Mouse (Mus musculus) 3134 (cell line): Measurements from ENCODE around the gene Nr6a1.

Experiments
- DNase-seq: peaks from one replicate; pipeline ENCODE4 v3.0.0-alpha.2; 2011; ENCODE audit warnings: low spot score; ENCODE audit not compliant: insufficient read length; ENCODE audit errors: extremely low read depth

Gene Nr6a1

DNA sequence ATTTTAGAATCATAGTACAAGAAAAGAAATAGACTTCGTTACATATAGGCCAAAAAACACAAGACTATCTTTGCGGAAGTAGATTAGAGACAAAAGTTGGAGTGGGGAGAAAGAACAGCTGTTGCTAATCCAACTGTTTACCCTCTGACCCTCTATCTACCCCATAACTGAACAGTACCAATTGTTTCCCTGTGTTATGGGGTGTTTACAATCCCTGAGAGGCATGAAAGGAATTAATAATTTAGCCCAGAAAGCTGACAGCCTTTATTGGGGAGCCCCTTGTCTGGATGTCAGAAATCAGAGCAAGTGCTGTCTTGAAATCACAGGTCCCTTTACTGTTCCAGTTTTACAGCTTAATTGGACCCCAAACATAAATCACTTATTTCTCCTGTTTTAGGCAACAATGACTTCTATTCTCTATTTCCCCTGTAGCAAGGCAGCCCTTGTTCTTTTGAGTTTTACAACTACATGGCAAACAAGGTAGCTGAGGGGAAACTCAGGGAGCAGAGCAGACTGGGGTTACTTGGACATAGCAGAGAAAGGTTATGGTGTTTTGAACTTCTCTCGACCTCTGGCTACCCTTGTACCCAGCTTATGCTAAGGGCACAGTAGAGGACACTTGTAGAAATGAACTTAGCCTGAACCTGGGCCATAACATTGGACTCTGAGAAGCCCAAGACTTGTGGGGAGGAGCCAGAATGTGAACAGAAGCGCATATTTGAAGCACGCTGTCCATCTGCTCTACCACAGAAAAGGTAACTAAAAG, 46.4 kb downstream of the Nr6a1 start:
- no peak for DNase-seq

DNA sequence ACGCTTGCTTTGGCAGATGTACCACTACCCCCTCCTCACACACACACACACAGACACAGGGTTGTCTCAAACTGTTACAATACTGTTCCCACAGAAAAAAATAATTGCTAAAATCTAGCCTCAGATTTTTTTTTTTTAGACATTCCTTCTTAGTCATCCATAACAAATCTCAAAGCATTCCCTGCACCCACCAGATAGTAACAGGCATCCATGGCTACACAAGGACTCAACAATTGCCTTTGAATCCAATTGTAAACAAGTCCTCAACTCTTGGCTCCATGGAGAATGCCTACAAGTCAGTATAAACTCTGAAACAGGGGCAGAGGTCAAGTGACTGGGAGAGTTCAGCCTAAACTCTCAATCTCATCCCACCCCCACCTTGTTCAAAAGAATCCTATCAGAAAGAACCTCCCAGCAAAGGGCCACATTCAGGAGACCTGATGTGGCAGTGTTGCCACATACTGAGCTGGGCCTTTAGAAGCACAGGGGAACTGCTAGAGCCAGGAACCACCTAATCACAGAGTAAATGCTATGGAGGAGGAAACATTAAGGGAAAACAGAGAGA, 52.9 kb downstream of the Nr6a1 start:
- DNase-seq, result peak; percentile 12

DNA sequence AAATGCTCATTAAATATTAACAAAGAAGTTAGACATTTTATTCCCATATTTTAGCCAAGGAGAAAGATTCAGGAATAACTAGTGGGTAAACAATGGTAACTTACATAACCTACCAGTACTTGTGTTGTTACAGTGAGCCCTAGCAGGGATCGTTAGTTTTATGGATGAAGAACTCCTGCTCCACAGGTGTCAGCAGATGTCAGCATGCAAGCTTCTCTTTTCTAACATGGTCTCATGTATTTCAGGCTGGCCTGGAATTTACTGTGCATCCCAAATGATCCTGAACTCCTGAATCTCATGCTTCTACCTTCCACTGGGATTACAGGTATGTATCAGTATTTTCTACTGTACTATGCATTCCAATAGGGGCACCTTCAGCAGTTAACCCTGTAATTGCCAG, 54.8 kb downstream of the Nr6a1 start:
- no peak for DNase-seq

DNA sequence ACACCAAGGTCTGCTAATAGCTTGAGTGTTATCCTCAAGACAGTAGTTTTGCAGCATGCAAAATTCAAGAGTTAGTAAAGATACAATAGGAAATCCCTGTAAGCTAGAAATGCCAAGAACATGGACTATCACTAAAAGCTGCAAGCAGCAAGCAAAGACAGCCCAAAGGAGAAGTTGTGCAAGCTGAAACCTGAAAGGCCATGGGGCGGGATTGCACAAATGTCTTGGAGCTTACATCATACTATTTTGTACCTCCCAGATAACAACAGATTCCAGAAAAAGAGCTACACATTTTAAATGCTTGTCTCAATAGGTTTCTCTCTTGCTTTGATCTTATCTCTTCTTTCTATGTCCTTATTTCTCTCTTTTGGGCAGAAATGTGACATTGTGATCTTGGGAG, 60.8 kb downstream of the Nr6a1 start:
- peak; percentile 11 for DNase-seq

DNA sequence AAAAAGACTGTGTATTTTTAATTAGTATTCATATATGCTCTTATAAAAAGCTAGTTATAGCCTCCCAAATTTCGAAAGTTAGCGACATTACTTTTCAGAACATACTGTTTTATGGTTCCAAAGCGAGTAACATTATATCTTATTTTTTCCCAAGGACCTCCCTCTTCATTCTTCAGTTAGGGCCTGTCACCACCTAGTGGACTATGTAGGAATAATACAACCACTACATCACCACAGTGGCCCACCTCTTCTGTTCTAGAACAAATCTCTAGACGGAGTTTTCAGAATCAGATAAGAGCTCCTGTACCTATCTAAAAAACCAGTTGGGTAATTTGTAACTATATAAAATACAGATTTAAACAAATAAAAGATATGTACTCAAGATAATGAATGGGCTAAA, 63.5 kb downstream of the Nr6a1 start:
- no peak for DNase-seq

DNA sequence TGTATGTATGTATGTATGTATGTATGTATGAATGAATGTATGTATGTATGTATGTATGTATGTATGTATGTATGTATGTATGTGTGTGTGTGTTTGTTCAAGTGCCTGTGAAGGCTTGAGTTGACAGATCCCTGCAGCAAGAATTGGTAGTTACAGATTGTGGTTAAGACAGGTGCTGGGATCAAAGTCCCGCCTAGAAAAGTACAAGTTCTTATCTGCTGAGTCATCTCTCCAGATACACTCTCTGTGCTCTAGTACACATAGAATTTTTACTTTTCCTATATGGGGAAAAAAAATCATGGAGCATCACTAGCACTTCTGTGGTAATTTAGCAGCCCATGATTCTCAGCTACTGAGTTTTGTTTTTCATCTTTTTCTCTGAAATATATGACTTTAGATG, 75.7 kb downstream of the Nr6a1 start:
- DNase-seq, result no peak

DNA sequence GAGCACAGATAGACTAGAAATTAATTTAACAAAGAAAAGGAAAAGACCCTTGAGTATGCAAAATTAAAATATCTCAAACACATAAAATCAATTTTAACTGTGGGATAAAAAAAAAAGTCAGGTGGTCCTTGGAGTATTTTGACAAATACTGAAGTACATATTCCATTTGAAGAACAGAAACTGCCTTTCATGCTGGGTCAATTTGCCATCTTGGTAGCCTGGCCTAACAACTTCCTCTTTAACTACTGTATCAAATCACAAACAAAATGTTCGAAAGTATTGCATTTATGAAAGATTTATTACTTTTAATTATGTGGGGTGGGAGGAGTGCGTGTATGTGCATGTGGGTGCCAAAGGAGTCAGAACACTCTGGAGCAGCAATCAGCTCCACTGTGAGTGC, 81.2 kb downstream of the Nr6a1 start:
- no peak for DNase-seq

DNA sequence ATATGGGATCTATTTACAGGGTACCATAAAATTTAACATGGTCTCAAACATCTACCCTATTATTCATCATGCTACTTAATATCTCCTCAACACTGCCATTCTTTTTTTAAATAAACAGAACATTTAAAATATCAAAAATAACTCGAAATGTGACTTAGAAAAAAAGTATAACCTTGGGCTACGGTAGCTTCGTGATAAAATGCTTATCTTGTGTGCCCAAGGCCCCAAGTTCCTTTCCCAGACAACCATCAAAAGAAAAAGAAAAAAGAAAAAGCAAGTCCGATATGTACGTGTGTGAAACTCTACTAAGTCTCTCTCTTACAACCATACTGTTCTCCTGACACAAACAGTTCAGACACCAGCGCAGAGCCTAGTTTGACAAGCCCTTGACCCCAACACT, 92.0 kb downstream of the Nr6a1 start:
- no peak for DNase-seq

DNA sequence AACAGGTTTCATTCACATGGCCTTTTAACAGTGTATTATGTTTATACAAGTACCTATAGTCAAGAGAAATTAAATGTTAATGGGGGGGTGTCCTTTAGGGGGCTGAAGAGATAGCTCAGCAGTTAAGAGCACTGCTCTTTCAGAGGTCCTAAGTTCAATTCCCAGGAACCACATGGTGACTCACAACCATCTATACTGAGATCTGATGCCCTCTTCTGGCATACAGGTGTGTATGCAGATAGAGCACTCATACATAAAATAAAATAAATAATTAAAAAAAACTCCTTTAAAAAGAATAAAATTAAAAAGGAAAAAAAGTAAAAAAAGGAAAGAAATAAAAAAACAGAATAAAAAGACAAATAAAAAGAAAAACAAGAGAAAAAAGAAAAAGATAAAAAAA, 95.5 kb downstream of the Nr6a1 start:
- peak; percentile 9 for DNase-seq

DNA sequence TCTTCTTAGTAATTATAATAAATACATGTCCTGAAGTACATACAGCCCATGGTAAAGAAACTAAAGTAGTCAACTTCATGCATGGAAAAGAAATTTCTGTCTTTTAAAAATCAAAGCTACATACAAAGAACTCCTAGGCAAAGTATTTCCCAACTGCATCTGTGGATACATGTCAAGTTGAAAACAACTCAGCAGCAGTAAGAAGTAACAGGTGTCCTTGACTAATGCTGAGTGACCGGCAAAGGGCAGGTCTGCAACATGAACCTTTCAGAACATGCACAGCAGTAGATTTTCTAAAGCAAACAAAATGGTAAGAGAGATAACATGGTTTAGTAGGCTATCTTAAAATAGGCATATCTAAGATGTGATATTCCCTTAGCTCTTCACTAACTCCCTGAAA, 98.0 kb downstream of the Nr6a1 start:
- DNase-seq, result no peak

DNA sequence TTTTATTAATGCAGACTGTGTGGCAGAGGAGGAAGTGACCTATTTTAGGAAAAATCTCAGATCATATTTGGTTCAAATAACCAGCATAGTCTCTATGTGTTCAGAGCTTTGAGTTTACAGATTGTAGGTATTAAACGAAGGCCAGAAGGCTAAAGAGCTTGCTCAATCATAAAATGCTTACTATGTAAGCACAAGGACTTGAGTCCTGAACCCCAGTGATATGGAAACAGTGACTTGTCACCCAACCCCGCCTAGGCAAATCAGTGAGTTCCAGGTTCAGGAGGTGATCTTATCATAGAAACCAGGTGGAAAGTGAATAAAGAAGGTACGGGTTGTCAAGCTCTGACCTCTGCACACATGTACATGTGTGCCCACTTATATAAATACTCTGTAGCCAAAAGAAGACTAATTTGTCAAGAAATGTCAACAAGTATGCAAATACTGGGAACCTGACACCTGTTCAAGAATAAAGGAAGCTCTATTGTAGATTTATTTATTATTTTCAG, 99.6 kb downstream of the Nr6a1 start:
- DNase-seq, result no peak

DNA sequence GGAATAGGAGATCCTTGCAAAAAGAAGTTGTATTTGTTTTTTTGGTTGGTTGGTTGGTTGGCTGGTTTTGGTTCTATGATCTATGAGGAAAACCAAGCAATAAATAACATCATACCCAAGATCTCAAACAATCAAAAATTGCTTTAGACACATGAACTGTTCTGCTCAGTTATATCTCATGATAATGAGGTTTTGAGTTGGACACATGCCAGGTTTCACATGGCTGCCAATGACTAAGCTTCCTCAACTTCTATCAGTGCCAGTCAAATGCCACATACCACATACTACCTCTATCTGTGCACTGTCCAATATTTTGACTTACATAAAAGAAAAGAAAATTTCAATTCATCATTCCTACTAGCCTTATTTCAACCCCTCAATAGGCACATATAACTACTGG, 101.3 kb downstream of the Nr6a1 start:
- peak; percentile 23 for DNase-seq

DNA sequence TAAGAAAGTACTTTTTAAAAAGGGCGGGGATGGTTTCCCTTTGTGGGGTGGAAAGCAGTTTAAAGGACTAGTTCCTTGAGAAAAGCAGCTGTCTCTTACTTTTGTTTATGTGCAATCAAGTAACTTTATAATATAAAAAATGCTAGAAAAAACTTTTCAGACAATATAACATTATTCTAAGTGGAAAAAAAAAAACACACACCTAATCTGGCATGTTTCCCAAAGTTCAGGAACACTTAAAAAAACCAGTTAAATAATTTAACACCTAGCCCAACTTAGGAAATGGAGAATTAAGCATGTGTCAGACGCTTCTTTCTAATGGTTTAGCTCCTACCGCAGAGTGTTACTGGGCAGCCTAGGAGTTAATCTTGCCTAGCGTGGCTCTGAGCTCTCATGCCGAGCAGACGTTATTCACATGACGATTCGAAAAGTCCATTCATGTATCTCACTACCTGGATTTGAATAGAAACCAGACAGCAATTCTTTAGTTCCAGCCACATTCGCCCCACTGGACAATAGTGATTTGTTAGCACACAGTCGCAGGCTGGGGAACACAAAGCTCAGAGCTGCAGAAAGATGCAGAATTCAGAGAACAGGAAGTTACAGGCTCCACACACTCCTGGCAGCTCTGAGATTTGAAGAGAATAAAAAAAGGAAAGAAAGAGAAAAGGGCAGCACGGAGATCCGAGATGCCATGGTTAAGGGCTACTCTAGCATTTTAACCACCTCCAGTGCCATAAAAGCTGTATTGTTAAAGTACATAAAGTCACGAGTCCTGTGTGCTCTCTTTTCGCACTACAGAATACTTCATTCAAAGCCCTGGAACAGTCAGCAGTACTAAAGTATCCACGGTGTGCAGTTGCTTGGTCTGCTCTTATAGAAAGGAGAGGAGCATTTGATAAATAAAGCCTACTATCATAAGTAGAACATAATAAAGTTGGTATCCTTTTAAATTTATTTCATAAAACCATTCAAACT, 102.4 kb downstream of the Nr6a1 start:
- DNase-seq, result peak; percentile 45

DNA sequence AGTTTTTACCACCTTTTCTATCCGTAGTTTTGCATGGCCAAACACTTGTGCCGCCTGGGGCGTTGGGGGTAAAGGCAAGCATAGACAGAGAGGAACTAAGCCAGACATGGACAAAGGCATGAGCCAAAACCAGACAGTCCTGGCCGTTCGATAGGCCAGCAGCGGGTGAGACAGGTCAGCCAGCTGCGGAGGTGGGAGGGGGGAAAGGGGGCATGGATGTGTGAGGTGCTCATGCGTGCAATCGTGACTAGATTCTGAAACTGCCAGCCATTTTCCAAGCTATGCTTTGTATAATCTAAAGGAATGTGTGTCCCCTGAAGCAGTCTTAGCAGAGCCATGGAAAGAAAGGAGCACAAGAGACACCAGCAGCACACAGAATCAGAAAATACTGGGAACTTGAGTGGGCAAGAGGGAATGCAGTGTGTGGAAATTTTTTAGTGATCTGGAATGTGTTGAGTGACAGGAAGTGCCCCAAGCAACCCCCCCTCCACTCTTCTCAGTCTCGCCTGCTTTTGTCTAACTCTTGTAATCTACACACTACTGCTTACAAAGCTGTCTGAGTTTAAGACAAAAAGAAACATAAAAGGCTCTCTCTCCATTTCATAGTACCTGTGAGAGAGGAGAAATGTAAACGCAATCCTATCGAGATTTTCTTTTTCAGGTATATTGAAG, 103.4 kb downstream of the Nr6a1 start:
- DNase-seq, result peak; percentile 82

DNA sequence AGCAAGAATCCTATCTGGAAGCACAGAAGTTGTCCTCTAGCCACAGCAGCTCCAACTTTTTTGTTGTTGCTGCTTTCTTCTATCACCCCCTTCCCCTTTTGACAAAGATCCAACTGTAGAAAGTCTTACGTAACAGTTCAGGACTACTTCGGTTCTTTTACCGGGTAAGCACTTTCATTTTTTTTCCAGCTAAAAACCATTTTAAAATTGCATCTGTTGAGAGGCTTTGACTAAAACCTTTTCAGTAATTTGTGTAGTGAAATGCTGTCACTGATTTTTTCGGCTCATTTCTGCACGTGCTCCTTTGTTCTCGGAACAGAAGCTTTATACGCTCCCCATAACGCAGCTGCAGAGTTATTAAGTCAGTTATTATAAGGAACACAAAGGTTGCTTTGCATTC, 104.1 kb downstream of the Nr6a1 start:
- DNase-seq, result peak; percentile 36

DNA sequence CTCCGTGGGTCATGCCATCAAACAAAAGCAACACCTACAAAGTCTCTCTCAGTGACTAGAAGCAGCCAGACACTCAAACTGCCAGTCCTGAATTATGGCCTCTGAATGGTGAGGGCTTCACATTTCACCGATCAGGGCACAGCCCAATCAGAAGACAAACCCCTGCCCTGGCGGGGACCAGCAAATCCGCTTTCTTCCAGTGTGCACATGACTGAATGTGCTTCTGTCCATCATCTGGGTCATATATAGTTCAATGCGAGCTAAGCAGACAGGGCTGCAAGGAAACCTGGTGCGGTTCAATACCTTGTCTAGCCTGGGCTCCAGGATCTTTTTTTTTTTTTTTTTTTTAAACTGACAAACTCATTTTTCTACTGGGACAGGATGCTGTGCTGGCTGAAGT, 104.5 kb downstream of the Nr6a1 start:
- peak; percentile 41 for DNase-seq

DNA sequence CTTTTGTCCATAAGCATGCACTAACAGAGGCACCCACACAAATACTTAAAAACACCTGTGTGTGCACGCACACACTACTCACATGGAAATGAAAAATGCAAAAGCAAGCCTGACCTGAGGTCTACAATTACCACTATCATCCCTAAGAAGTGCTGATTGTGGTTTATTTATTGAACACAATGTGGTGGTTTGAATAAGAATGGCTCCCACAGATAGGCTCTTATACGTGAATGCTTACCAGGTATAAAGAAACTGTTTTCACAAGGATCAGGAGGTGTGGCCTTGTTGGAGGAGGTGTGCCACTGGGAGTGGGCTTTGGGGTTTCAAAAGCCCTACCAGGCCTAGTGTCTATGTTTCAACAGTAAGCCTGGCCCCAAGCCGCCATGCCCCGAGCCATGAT, 110.0 kb downstream of the Nr6a1 start:
- no peak for DNase-seq

DNA sequence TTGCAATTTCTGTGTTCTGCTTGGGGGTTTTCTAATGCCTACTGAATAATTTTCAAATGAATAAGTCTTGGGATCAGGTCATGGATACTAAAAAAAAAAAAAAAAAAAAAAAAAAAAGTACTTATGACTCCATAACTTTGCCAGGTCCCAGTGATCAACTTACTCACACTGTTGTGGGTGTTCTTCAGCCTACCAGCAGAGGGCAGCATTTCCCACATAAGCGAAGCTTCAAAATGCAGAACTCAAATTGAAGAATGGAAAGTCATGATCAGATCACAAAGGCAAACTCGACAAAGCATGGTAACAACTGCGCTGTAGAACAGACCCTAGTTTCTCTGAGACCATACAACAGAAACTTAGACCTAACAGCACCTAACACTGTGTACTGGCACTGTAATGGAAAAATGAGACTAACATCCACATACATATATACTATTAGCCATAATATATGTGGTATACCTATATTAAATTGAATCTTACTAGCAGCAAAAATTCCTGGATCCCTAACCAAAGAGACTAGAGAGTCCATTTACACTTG, 130.3 kb downstream of the Nr6a1 start:
- peak; percentile 21 for DNase-seq

DNA sequence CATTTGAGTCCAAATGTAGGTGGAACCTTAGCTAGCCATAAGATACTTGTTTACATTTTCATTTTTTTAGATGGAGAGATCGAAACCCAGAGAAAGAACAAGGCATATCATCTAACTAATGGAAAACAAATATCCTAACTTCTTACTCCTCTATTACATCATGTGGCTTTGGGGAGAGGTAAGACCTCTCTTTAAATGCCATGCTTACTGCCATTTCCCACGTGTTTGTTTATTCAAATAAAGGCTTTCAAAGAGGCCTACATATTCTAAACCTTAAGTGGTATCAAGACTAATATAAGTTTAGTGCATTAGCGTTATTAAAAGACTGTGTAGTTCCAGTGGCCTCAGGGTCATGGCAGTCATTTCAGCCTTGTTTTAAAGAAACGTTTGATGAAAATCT, 140.2 kb downstream of the Nr6a1 start:
- no peak for DNase-seq

DNA sequence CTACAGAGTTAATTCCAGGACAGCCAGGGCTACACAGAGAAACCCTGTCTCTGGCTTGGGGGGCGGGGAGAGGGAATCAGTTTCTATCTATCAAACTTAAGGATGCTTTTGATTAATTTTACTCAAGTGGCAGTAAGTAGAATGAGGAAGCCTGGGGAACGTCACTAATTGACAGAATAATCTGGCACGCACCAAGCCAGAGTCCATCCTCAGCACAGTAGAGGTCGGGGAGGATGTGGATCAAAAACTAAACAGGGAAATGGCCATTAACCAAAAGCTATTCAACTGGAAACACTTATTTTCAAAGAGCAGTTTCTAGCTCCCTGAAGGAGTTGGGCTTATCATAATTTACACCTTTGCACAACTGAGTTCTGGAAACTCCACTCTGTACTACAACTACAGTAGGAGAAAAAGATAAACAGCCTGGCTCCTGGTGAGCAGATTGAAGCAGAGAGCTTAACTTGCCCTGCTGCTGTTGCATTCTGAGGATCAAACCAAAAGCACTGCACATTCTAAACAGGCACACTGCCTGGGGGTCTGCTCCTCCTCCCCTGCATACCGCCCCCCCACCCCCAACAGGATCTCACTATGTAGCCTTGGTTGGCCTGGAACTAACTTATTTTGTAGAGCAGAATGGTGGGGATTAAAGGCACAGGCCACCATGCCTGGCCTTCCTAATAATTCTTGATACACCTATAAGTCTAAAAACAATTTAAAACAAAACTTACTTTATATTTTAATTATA, 141.1 kb downstream of the Nr6a1 start:
- DNase-seq, result no peak
